In genomic region chr8:87473314-87473713, GRCm38 (mm10) we compare ENCODE assay signal across 9 mouse cellular contexts. TPM values are rescaled to one million over a fixed set of nuclear protein-coding genes. Genes with fewer than 3 reads are reported as not detected.
DNase-seq lines count a peak whose midpoint lies in the region; ATAC-seq and TF ChIP-seq lines count a peak whose summit lies in the region.
"Had no signal": no experiment of that assay in that cellular context is flagged by ENCODE, and none has a peak within 500 bp of the region (broad histone marks: within the 10 kb centered on the region; RNA-seq: fewer than 3 reads in every experiment).

No protein-coding gene starts in this region.

- peaks cover 47% of the 10 kb centered on the region for H3K27me3 ChIP-seq in liver, adult 2 months (ENCODE audit: control insufficient read depth, insufficient read depth, low read length)
- peaks cover 66% of the 10 kb centered on the region for H3K27me3 ChIP-seq in forebrain, embryonic 13.5 days
- peaks cover 58% of the 10 kb centered on the region for H3K27me3 ChIP-seq in limb, embryonic 11.5 days (ENCODE audit: control insufficient read depth, insufficient read depth, low read length)

- no peaks in the 10 kb centered on the region for H3K79me2 ChIP-seq in liver, adult 2 months (ENCODE audit: control insufficient read depth, insufficient read depth, low read length)

- H3K4me2 ChIP-seq in forebrain, embryonic 13.5 days = peak overlapping the region; percentile 95
- peak overlapping the region; percentile 98 for H3K4me2 ChIP-seq in limb, embryonic 11.5 days (ENCODE audit: low read depth, severe bottlenecking)

- H3K9me3 ChIP-seq in forebrain, embryonic 13.5 days (replicated peaks) = no peaks in the 10 kb centered on the region
- no peaks in the 10 kb centered on the region for H3K9me3 ChIP-seq in limb, embryonic 11.5 days (ENCODE audit: control insufficient read depth, low read length)

- no peaks in the 10 kb centered on the region; the same call in 1 of the 2 replicates for H3K4me1 ChIP-seq in liver, adult 2 months (ENCODE audit: control insufficient read depth, insufficient read depth, low read length)
- peaks cover 44% of the 10 kb centered on the region for H3K4me1 ChIP-seq in forebrain, embryonic 13.5 days
- peaks cover 24% of the 10 kb centered on the region for H3K4me1 ChIP-seq in limb, embryonic 11.5 days (ENCODE audit: control insufficient read depth, insufficient read depth, low read length)
- H3K4me1 ChIP-seq in olfactory bulb, adult 2 months (ENCODE audit: control insufficient read depth, insufficient read depth, low read length) = peaks cover 34% of the 10 kb centered on the region

- H3K4me3 ChIP-seq in liver, adult 2 months (ENCODE audit: insufficient read depth, low read depth, low read length) = peak overlapping the region; percentile 41; the same call in 1 of the 2 replicates
- H3K4me3 ChIP-seq in forebrain, embryonic 13.5 days = peak overlapping the region; percentile 58
- peak overlapping the region; percentile 48 for H3K4me3 ChIP-seq in limb, embryonic 11.5 days (ENCODE audit: low read depth, low read length)
- H3K4me3 ChIP-seq in olfactory bulb, adult 2 months (ENCODE audit: insufficient read depth, low read depth, low read length) = peak overlapping the region; percentile 85

- no peaks in the 10 kb centered on the region for H3K36me3 ChIP-seq in liver, adult 2 months (ENCODE audit: control insufficient read depth, insufficient read depth, low read length)
- no peaks in the 10 kb centered on the region for H3K36me3 ChIP-seq in forebrain, embryonic 13.5 days (ENCODE audit: poor library complexity, severe bottlenecking)
- H3K36me3 ChIP-seq in limb, embryonic 11.5 days (ENCODE audit: control insufficient read depth, insufficient read depth, low read length) = no peaks in the 10 kb centered on the region

- no peak overlapping the region for H3K9ac ChIP-seq in liver, adult 2 months (ENCODE audit: low read depth, low read length)
- peak overlapping the region; percentile 66 for H3K9ac ChIP-seq in forebrain, embryonic 13.5 days
- H3K9ac ChIP-seq in limb, embryonic 11.5 days (ENCODE audit: low read length) = no peak overlapping the region

- no peak overlapping the region for H3K27ac ChIP-seq in liver, adult 2 months (replicated peaks; ENCODE audit: insufficient read depth, low read depth, low read length)
- no peak overlapping the region for H3K27ac ChIP-seq in forebrain, embryonic 13.5 days
- H3K27ac ChIP-seq in limb, embryonic 11.5 days (replicated peaks; ENCODE audit: low read depth, low read length) = no peak overlapping the region
- H3K27ac ChIP-seq in olfactory bulb, adult 2 months (ENCODE audit: insufficient read depth, low read depth, low read length) = no peak overlapping the region

- TF ChIP-seq POLR2A in liver, adult 2 months (IDR thresholded peaks at IDR 0.05; ENCODE audit: extremely low read depth, insufficient read depth, low read length) = no peak
- TF ChIP-seq POLR2A in olfactory bulb, adult 2 months (IDR thresholded peaks at IDR 0.05; ENCODE audit: insufficient read depth, low read depth, low read length) = no peak

- DNase-seq in liver, adult 2 months (ENCODE audit: extremely low read depth, low read depth, low spot score) = no peak
- DNase-seq in liver = no peak
- peak; percentile 77 for DNase-seq in cerebellum, adult 9-10 months
- peak; percentile 49 for DNase-seq in limb, embryonic 11.5 days (ENCODE audit: low spot score)
- no peak for DNase-seq in adrenal gland, postnatal 25 days

- no peak for TF ChIP-seq CTCF in liver, adult 2 months (IDR thresholded peaks at IDR 0.05; ENCODE audit: low read depth, low read length)
- TF ChIP-seq CTCF in olfactory bulb, adult 2 months (IDR thresholded peaks at IDR 0.05; ENCODE audit: insufficient read depth, low read depth, low read length) = no peak

- WGBS in liver, adult 2 months = 2% methylated on average over 30 of the region's 30 CpGs
- 2% methylated on average over 29 of the region's 30 CpGs for WGBS in forebrain, embryonic 13.5 days
- under 1% methylated on average over 30 of the region's 30 CpGs for WGBS in limb, embryonic 11.5 days
- 1% methylated on average over 30 of the region's 30 CpGs for WGBS in olfactory bulb, adult 2 months

- ATAC-seq in forebrain, embryonic 13.5 days = 0 out of 2 replicates have a peak, but pooled peaks have one; percentile 1
- no peak for ATAC-seq in limb, embryonic 11.5 days (ENCODE audit: insufficient number of reproducible peaks, low FRiP score, low TSS enrichment, low read depth)
- ATAC-seq in granulocyte monocyte progenitor cell, adult 5-6 weeks (replicated peaks; ENCODE audit: poor library complexity, severe bottlenecking) = no peak

RNA-seq across cellular contexts. Expression of gene Cbln1, which starts 0.9 kb away (rescaled TPM):
- total RNA-seq in liver, adult 2 months (2014; rRNA removed) = 0.07 TPM in 1 of 2 replicates, not detected in the other
- not detected in 2 replicates for polyA plus RNA-seq in liver, adult 2 months (2012; rRNA removed)
- polyA plus RNA-seq in forebrain, embryonic 13.5 days (2015; fragmentation: Nextera tagmentation; extraction: Ambion mirVana) = 7.0 and 7.9 TPM in 2 replicates
- polyA plus RNA-seq in limb, embryonic 11.5 days (2014; fragmentation: Nextera tagmentation; extraction: Ambion mirVana) = 4.8 and 5.9 TPM in 2 replicates
- not detected in 2 replicates for polyA plus RNA-seq in olfactory bulb, adult 2 months (2012; ENCODE audit: insufficient read depth, insufficient read length, low replicate concordance, missing spikeins)
- not detected in 2 replicates for total RNA-seq in granulocyte monocyte progenitor cell, adult 5-6 weeks (2014; fragmentation: Nextera tagmentation)
- total RNA-seq in granulocyte monocyte progenitor cell, adult 5-6 weeks (2017) = not detected in 2 replicates
- total RNA-seq in adrenal gland, postnatal 25 days (2021) = 1.2 and 1.3 TPM in 2 replicates
- total RNA-seq: neutrophil, adult 5-6 weeks had no signal

Comparison
In these comparisons a context has a peak if more than half of its experiments do, and no peak if none do; other contexts are left out.
1. DNase-seq: peak in cerebellum, adult 9-10 months (single experiment) and limb, embryonic 11.5 days (single experiment); none in liver, adult 2 months (single experiment), liver (single experiment) and adrenal gland, postnatal 25 days (single experiment).
2. Peak in every context shown above with its lines, with median percentiles within 50 percentile points of each other: H3K4me3 ChIP-seq.